Mouse (Mus musculus) spleen, postnatal 14 days (tissue): ENCODE results near the gene Kcnh4.
A peak's percentile ranks its signal among the peaks of the same experiment; 100 is the strongest.

Experiments
- DNase-seq, 2 experiments: peaks; one replicate each; pipeline ENCODE4 v3.0.0; 2021 to 2022; ENCODE audit warnings: low spot score in 2 of 2

The Kcnh4 gene

DNA sequence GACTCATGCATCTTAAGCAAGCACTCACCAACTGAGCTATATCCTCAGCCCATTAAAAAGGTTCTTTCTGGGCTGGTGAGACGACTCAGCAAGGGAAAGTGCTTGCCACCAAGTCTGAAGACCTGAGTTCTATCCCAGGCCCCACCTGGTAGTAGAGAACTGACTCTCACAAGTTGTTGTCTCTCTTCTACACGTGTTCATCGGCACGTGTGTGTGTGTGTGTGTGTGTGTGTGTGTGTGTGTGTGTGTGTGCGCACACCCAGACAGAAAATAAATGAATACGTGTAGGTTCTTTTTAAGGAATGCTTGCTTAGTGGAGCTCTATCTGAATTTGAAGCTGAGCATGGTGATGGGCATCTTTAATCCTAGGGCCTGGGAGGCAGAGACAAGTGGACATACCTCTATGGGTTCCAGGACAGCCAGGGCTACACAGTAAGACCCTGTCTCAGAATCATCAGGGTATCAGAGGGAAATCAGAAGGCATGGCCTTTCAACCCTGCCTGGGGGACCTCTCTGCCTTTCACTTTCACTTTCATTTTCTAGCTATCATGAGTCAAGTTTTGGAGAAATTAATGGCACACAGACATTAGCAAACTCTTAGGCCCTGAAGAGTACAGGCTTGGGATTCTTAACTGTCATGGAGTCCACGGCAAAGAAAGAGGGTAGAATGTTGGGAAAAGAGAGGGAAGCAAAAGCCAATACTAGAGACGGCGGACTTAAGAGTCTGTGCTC lies 24.4 kb downstream of the Kcnh4 start:
- no peak for DNase-seq

DNA sequence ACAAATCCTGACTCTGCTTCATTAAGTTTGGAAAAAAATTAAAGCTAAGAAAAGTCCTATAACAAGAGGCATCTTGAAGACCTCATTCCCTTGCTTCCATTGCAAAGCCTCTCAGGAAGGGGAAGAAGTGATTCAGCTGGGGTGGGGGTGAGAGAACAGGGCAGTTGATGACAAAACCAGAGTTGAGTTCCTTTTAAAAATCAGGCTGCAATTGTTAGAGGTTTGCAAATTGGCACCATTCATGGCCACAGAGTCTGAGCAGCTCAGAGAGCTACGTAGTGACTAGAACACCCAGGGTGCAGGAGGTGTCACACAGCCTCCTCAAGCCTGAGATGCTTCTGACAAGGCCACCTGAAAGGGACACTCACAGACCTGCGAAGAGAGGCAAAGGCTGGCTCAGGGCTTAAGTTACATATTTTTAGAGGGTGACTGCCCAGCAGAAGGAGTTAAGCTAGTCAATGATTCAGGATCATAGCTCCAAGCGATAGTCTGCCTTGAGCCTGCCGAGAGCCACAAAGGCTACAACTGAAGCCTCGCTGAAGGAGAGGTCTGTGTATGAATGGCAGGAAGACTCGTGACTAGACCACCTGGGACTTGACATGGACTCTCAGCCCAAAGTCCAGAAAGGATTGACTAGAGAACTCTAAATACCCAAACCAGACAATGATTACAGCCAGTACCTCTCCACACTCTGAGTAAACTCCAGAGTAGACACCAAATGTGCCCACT lies 29.1 kb downstream of the Kcnh4 start:
- DNase-seq = no peak

DNA sequence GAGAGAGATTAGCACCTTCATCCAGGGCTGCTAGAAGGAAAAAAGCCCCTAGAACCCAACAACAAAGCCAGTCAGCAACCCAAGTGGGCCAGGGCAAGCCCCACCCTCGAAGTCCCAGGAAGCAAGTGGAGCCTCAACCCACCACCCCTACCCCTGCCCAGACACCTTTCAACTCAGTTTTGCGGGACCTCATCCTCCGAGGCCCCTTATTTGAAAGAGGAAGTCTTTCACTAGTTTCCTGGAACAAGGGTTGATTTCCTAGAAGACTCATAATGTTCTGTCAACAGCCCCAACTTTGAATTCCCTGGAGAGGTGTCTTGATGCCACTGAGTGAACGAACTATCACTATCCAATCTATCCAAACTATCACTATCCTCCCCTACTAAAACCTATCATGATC lies 29.8 kb downstream of the Kcnh4 start:
- no peak for DNase-seq

DNA sequence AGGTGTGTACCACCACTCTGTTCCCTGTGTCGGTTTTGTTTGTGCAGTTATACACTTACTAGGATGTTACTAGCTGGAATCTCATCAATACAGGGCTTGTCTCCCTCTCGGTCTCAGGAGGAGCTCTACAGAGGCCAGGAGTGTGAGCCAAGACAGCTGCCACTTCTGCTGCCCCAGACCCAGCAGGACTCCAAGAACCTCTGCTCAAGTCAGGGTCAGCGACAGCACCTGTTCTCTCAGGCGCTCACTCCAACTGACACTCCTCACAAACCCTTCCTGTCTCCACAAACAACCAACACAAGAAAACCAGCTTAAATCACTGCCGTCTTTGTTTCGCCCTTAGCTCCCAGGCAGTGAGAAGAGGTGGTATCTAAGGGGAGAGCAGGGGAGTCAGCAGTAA lies 31.1 kb downstream of the Kcnh4 start:
- DNase-seq = no peak

DNA sequence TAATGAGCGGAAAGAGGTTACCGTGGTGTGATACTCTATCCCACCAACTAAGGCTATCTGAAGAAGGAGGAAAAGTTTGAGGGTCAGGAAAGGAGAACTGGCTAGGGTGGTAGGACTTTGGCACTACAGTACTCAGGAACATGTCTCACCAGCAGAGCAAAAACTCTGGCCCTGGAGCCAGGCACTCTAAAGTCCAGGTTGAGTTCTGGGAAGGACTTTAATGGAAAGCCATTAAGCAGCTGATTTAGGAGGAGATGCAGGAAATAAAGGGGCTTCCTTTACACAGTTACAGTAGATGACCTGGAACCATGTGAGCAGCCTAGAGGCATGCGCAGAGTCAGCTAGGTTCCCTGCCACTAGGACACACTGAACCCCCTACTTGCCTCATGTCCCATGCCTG lies 32.5 kb downstream of the Kcnh4 start:
- DNase-seq = no peak

DNA sequence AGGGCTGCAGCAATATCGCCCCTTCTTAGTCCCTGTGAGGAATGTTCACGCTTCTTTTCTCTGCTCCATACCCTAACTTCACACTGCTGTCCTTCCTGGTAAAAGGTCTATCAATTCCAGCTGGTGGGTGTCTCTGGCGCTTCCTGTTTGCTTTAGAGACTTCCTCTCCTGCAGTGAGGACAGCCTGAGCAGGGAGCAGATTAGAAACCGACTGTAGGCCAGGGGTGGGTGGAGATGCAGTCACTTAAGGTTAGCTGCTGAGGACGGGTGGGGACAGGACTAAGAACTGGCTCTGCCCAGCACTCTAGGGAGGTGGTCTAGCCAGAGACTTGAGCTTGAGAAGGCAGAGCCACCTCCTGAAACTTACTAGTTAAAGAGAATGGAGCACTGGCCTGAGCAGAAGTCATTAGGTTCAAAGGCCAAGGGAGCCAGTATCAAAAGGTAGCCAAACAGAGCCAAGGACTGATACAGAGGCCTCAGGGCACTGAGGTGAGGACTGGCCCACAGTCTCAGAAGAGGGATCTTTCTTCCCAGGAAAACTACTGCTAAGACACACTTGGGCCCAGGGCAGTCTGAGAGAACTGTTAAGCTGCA lies 34.7 kb downstream of the Kcnh4 start:
- no peak for DNase-seq

DNA sequence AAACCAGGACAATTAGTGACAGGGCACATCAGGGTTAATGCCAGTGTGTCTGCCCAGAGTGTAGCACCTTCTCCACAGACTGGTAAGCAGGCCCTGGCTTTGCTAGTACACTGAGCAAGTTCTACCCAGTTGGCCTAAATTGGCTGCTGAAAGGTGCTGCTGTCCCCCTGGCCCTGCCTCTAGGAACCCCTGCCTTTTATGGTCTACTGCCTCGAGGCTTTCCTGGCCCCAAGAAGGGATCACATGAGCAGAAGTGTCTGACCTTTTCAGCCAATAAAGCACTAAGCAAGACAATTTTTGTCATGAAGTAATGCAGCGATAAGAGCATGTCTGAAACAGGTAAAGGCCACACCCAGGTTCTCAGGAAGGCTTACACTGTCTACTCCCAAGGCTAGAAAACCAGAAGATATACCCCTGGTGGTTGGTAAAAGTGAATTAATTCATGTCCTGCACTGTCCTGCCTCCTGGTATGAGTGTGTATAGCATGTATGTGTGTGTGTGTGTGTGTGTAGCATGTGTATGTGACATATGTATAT lies 37.2 kb downstream of the Kcnh4 start:
- no peak for DNase-seq

DNA sequence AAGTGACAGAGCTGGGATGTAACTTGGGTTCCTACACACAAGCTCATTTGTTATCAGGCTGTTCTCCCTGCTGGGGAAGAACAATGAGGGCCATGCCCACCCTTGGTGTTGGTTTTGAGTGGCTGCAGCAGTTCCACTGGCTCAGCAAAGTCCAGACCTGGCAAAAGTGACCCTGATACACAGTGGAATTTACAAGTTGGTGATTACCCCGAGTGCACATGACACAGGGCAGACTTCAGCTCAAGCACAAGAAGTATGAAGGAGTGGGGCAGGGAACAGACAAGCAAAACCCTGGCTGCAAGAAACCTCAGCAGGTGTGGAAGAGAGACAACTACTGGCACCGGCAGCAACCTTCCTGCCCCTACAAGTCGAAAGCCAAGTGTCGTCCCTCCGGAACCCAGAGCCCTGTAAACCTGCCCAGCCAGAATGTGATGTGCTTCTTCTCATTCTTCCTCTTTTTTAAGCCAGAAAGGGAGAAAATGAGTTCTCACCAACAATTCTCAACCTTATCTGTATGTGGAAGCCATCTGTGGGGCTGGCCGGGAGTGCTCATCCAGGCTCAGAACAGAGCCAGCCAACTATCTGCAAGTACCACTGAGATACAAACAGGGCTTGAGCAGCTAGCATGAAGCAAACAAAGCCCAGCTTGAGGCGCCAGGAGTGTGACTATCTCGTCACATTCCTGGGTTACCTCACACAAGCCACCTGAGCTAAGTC lies 37.8 kb downstream of the Kcnh4 start:
- DNase-seq = no peak

DNA sequence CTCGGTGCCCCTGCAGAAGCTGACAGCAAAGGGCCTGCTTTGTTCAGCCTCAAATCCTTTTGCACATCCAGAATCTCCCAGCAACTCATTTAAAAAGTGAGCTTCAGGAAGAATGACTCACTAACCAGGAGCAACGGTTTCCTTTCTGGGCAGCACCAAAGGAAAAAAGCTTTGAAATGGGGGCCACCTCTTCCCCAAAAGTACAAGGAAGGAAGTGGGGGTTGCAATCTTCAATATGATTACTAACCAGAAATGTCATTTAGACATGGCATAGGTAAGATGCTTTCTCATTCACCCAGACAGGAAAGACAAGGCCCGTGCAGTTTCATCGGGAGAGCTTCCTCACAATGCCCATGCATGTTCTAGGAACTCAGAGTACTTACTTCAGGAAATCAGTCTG lies 38.5 kb downstream of the Kcnh4 start:
- no peak for DNase-seq

DNA sequence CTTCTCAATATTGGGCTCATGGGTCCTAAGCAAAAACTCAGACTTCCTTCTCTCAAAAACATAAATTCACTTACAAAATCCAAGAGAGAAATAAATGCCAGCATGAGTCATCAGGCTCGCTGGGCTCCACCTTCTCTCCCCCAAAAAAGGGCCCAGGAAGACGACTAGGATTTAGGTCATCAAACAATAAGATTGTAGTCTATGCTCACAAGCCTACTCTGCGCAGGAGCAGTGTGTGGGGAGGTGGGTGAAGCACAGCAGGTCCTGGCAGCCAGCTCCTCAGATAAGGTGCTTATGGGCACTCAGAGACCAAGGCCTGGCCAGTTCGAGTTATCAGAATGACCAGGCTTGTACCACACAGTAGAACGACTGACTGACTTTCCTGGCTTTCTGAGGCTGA lies 39.4 kb downstream of the Kcnh4 start:
- no peak for DNase-seq

DNA sequence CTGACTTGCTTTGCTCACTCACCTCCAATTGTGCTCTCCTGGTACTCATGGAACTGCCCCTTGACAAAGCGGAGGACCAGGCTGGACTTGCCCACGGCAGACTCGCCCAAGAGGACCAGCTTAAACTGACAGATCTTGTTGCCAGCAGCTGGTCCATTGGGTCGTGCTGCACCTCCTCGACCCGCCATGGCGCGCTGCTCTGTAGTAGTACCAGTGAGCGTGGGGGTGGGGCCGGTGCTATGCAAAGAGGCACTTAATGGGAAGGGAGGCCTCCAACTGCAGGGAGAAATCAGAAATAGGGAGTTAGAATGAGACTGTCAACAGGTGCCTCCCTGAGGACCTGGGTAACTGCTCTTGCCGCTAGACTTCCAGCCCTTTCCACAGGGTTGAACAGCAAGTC lies 39.8 kb downstream of the Kcnh4 start:
- DNase-seq = no peak

DNA sequence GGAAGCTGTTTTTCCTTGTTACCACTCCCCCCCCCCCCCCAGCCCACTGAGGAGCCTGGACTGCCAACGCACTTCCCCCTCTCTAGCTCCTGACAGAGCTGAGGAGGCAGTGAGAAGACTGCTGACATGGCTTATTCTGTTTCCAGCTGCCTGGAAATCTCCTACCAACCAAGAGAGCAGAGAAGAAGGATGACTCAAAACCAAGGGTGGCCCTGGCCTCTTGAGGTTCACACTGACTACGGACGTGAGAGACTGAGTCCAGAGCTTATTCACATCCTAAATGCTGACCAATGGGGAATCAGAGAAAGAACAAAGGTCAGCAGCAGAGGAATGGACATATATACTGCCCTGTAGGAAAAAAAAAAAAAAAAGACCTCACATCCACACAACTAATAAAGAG lies 40.4 kb downstream of the Kcnh4 start:
- no peak for DNase-seq

DNA sequence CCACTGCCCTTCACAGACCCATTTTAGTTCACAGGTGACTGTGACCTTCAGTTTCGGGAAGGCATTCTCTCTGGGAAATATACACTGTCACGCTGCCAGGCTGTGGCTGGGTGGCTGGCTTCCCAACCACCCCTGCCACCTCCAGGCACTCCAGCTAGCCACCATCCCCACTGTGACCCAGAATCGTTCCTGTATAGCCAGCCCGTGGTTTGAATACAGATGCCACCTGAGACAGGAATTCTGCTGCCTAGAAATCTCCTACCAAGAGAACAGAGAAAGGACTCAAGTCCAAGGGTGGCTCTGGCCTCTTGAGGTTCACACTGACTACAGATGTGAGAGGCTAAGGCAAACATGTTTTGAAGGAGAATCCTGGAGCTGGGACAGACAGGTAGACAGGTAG lies 40.9 kb downstream of the Kcnh4 start:
- DNase-seq = no peak

DNA sequence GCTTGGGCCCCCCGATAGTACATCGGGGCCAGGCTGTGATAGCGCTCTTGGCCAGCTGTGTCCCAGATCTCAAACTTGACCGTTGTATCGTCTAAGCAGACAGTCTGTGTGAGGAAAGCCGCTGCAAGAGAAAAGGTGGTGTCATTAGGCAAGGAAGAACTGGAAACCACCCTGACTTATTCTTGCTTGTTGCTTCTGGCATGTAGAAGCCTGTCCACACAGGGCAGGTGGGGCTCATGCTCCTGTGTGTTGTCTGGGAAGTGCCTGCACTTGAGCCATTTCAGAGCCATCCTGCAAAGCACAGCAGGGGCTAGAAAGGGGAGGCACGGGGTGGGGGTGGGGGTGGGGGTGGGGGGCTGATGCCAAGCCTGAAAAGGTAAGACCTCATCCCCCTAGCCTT lies 41.3 kb downstream of the Kcnh4 start:
- DNase-seq = no peak

DNA sequence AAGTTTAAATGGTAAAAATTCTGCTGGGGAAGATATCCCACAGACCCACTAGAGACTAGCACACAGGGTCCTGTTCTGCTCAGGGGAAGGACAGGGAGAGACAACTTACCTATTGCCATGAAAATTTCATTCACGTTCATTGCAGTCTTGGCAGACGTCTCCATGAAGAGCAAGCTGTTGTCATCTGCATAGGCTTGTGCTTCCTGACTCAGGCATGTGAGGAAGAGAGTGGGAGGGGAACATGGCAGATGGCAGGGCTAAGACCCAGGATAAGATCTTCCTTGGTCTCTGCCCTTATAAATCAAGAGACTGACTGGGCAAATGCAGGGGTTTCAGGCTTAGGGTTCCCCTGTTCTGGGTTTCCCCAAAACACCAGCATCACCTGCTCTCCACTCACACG lies 43.1 kb downstream of the Kcnh4 start:
- no peak for DNase-seq

DNA sequence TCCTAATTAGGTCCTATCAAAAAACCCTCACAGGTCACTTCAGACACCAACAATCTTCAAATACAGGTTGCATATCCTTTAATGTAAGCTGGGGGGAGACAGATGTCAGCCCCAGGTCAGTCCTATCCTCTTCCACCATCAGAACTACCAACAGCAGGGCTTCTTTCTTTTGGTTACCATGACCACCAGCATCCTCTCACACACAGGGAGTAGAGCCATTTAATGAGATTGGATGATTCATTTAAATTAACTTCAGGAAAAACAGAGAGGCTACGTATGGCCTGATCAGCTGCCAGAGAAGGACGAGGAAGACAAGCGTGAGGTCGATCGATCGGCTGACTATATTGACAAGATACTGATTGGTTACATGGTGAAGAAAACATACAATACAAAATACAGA lies 44.8 kb downstream of the Kcnh4 start:
- DNase-seq = no peak

DNA sequence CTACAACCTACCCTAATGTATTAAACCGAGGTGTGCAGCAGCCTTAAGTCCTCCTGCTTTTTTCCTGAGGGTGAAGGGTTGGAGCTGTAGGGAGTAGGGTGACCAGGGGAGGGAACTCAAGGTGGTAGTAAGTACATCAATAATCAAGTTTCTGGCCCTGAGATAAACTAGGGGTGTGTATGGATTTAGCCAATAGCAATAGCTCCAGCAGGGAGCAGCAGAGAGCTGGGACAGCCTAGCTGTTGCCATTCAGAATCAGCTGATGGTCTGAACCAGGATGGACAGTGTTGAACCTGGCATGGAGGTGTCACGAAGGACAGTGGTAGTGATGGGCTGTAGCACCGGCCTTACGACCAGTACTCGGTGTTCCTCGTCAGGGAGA lies 45.2 kb downstream of the Kcnh4 start:
- peak; percentile 58 to 81 for DNase-seq

DNA sequence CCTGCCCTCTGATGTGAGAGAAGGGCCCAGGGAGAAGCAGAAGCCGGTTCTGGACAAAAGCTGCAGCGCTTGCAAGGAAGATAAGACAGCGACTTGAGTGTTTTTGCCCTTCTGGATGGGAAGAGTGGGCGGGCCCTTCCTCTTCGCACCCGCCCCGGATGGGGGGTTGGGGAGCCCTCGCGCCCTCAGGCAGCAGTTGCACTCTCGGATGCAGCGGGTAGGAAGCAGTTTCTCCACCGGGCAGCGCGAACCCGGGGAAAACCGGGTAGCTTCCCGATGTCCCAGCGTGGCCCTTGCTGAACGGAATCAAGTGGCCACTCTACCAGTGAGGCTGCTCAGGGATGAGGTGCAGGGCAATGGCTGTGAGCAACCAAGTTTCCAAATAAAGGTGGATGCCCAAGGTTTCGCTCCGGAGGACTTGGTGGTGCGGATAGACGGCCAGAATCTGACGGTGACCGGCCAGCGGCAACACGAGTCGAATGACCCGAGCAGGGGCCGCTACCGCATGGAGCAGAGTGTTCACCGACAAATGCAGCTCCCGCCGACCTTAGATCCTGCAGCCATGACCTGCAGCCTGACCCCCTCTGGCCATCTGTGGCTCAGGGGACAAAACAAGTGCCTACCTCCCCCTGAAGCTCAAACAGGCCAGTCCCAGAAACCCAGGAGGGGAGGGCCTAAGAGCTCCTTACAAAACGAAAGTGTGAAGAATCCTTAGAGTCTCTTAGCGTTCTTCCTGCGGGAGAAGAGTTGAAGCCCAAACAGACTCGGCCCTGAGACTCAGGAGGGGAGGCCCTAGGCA lies 45.8 kb downstream of the Kcnh4 start, which contains the start of gene Hspb9:
Gene Hspb9 (plus strand): TSS at position 116 of the 799 bp plus-strand sequence.
- DNase-seq = peak; percentile 54 to 60

DNA sequence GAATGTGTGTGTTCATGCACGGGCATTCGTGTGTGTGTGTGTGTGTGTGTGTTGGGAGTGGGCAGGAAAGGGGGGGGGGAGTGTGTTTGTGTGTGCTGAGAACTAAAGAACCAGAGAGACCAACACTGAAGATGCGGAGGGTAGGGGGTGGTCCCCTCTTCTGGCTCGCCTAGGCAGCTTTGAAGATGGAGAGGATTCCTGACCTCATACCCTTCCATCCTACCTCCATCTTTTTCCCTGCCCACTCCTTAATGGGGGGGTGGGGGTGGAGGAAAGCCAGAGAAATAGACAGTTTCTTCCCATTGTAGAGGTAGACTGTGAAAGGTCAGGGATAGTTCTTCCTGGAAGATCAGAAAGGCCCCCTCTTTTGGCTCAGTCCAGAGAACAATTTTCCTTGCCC lies 46.6 kb downstream of the Kcnh4 start:
- DNase-seq = no peak

DNA sequence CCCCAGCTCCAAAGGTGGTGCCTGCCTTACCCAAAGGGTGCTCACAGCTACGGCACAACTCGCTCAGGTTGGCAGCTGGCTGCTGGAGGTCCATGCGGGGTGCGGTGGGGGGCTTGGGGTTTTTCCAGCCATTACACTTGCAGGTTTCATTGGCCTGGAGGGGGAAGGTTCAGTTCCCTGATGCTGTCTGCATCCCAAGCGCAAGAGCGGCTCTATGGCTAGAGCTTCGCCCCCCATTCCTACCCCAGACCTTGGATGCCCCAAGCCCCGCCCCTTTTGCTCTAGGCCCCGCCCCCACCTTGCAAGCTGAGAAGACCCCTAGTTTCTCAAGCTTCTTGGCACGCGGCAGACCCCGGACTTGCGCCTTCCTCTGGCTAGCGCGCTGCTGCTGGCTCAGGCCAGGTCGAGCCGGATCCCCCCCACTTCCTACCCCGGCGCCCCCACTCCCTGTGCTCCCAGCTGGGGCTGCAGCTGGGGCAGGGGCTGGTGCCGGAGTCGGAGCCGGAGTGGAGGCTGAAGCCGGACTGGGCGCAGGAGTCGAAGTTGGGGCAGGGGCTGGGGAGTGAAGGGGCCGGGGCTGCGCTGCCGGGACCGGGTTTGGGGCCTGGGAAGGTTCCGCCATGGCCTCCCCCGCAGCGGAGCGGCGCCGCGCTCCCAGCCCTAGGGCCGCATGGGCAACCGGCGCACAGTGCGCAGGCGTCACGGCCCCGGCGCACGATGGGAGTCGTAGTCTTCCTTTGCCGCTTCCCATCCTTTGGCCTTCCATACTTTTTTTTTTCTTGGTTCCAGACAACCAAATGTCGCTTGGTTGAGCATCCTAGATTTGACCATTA lies 47.7 kb downstream of the Kcnh4 start, which contains the start of gene Kat2a:
Gene Kat2a (minus strand): TSS at position 683 of the 833 bp plus-strand sequence.
- DNase-seq = peak; percentile 49 to 61
